Mouse (Mus musculus): Measurements from ENCODE around the gene C1qtnf5. TPM values are rescaled to one million over a fixed set of nuclear protein-coding genes. Genes with fewer than 3 reads are reported as not detected.

The C1qtnf5 gene
- polyA plus RNA-seq, 1 experiment = 0.08 TPM

GRCm38 (mm10) chr9:44144718-44145060, 37.6 kb downstream of the C1qtnf5 start:
- Histone ChIP-seq H3K4me3 (replicated peaks) (no peak overlapping the region), H3K36me3 (ENCODE audit: control insufficient read depth) (peaks cover 41% of the 10 kb centered on the region), H3K4me1 (ENCODE audit: control insufficient read depth) (no peaks in the 10 kb centered on the region), H3K27me3 (ENCODE audit: control insufficient read depth) (no peaks in the 10 kb centered on the region), H3K9me3 (ENCODE audit: control insufficient read depth, low read length) (no peaks in the 10 kb centered on the region)
- TF ChIP-seq TAL1 (IDR thresholded peaks at IDR 0.05; ENCODE audit: low read length) (no peak), GATA1 (IDR thresholded peaks at IDR 0.05; ENCODE audit: low read length) (no peak)

DNA sequence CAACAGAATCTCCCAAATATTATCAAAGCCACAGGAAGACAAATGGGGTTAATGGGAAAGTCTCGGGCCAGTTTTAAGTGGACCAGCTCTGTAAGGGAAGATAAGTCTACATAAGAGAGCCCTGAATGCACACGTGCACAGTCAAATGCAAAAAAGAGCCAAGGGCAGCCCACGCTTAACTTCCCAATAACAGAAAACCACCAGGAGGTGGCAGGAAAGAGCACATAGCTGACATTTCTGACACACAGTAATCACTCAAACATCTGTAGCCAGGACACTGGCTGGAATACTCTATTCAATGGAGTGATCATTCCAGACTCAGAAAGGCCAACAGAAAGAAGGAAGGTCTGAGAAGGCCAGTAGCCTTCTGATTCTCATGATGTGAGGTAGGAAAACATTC, 40.2 kb downstream of the C1qtnf5 start:
- Histone ChIP-seq H3K4me3 (replicated peaks) (no peak overlapping the region), H3K4me1 (ENCODE audit: control insufficient read depth) (no peaks in the 10 kb centered on the region), H3K9me3 (ENCODE audit: control insufficient read depth, low read length) (no peaks in the 10 kb centered on the region), H3K36me3 (ENCODE audit: control insufficient read depth) (peaks cover 60% of the 10 kb centered on the region), H3K27me3 (ENCODE audit: control insufficient read depth) (no peaks in the 10 kb centered on the region)
- TF ChIP-seq TAL1 (IDR thresholded peaks at IDR 0.05; ENCODE audit: low read length) (no peak), GATA1 (IDR thresholded peaks at IDR 0.05; ENCODE audit: low read length) (no peak)

Other genes with a start within 250 kb of the C1qtnf5 start
- not detected in 2 replicates for gene Thy1, start 63.9 kb upstream of the C1qtnf5 start, polyA plus RNA-seq (2012)
- gene Usp2, start 40.2 kb upstream of the C1qtnf5 start, polyA plus RNA-seq (2012) = 0.05 TPM in 1 of 2 replicates, not detected in the other
- not detected in 2 replicates for gene Mfrp, start 5.5 kb upstream of the C1qtnf5 start, polyA plus RNA-seq (2012)
- not detected in 2 replicates for gene Gm49380, start 6.3 kb downstream of the C1qtnf5 start, polyA plus RNA-seq (2012)
- 8.5 and 11.1 TPM in 2 replicates for gene Rnf26, start 6.3 kb downstream of the C1qtnf5 start, polyA plus RNA-seq (2012)
- gene Mcam, start 27.2 kb downstream of the C1qtnf5 start, polyA plus RNA-seq (2012) = not detected in 2 replicates
- 0.13 and 0.16 TPM in 2 replicates for gene Cbl, start 126.8 kb downstream of the C1qtnf5 start, polyA plus RNA-seq (2012)
- not detected in 2 replicates for gene Ccdc153, start 133.4 kb downstream of the C1qtnf5 start, polyA plus RNA-seq (2012)
- gene Pdzd3, start 144.2 kb downstream of the C1qtnf5 start, polyA plus RNA-seq (2012) = not detected in 2 replicates
- gene Nlrx1, start 161.4 kb downstream of the C1qtnf5 start, polyA plus RNA-seq (2012) = 0.07 TPM in 1 of 2 replicates, not detected in the other
- 19.1 and 19.9 TPM in 2 replicates for gene Abcg4, start 181.4 kb downstream of the C1qtnf5 start, polyA plus RNA-seq (2012)
- 0.57 and 0.75 TPM in 2 replicates for gene Hinfp, start 198.4 kb downstream of the C1qtnf5 start, polyA plus RNA-seq (2012)
- 24.5 and 25.4 TPM in 2 replicates for gene C2cd2l, start 213.0 kb downstream of the C1qtnf5 start, polyA plus RNA-seq (2012)
- 0.15 and 0.20 TPM in 2 replicates for gene Dpagt1, start 218.8 kb downstream of the C1qtnf5 start, polyA plus RNA-seq (2012)
- gene H2afx, start 227.4 kb downstream of the C1qtnf5 start, polyA plus RNA-seq (2012) = 364 and 434 TPM in 2 replicates
- 331 and 361 TPM in 2 replicates for gene Hmbs, start 237.0 kb downstream of the C1qtnf5 start, polyA plus RNA-seq (2012)